Mouse (Mus musculus) MEL (cell line): ENCODE data around the gene Gm29609. TPM values are rescaled to one million over a fixed set of nuclear protein-coding genes. Genes with fewer than 3 reads are reported as not detected.

Experiments
- DNase-seq: peaks from one replicate; pipeline ENCODE4 v3.0.0; 2011; ENCODE audit warnings: low read depth, low spot score
- H3K27ac ChIP-seq: 2 replicates; pipeline ENCODE4 v1.5.1; 2012; ENCODE audit warnings: low read depth, mild to moderate bottlenecking, control low read depth, low read length, moderate library complexity; ENCODE audit not compliant: control insufficient read depth
- H3K27me3 ChIP-seq, 2 experiments: fragments of 150-350 bp in 1 of 2; sonication (generic) in 1 of 2; 2 replicates each; pipeline ENCODE4 v1.6.1; 2012; ENCODE audit warnings: low read length in 2 of 2, mild to moderate bottlenecking in 2 of 2, improper control_type of control experiment in 1 of 2, moderate library complexity in 1 of 2; ENCODE audit not compliant: insufficient read depth in 2 of 2, control insufficient read depth in 1 of 2
- H3K36me3 ChIP-seq, 2 experiments: 2 replicates each; pipeline ENCODE4 v1.6.1; 2012 to 2014; ENCODE audit warnings: low read length in 2 of 2, improper control_type of control experiment in 1 of 2, inconsistent platforms in 1 of 2, mild to moderate bottlenecking in 1 of 2; ENCODE audit not compliant: insufficient read depth in 2 of 2, control insufficient read depth in 1 of 2
- H3K4me1 ChIP-seq, 2 experiments: fragments of 150-350 bp in 1 of 2; sonication (generic) in 1 of 2; 2 replicates each; pipeline ENCODE4 v1.6.1; 2012; ENCODE audit warnings: low read length in 2 of 2, improper control_type of control experiment in 1 of 2, mild to moderate bottlenecking in 1 of 2; ENCODE audit not compliant: insufficient read depth in 2 of 2, control insufficient read depth in 1 of 2
- H3K4me3 ChIP-seq, 2 experiments: fragments of 150-350 bp in 1 of 2; sonication (generic) in 1 of 2; 2 replicates each; pipeline ENCODE4 v1.5.1; 2012; ENCODE audit warnings: low read depth in 2 of 2, low read length in 2 of 2, mild to moderate bottlenecking in 2 of 2, moderate library complexity in 2 of 2, control low read depth in 1 of 2, improper control_type of control experiment in 1 of 2; ENCODE audit not compliant: control insufficient read depth in 1 of 2, insufficient read depth in 1 of 2
- H3K79me2 ChIP-seq: 2 replicates; pipeline ENCODE4 v1.6.1; 2012; ENCODE audit warnings: mild to moderate bottlenecking, low read length, moderate library complexity; ENCODE audit not compliant: control insufficient read depth, poor library complexity, insufficient read depth
- H3K9ac ChIP-seq: 2 replicates; pipeline ENCODE4 v1.6.1; 2012; ENCODE audit warnings: low read depth, mild to moderate bottlenecking, control low read depth, low read length, moderate library complexity; ENCODE audit not compliant: control insufficient read depth, poor library complexity, severe bottlenecking
- H3K9me3 ChIP-seq: fragments of 150-350 bp; sonication (generic); replicated peaks from 2 replicates; pipeline ENCODE4 v1.6.1; 2012; ENCODE audit warnings: mild to moderate bottlenecking, low read length, improper control_type of control experiment, moderate library complexity; ENCODE audit not compliant: insufficient read depth
- BHLHE40 ChIP-seq: IDR thresholded peaks from 2 replicates; pipeline ENCODE4 v1.6.1; 2012; ENCODE audit warnings: low read depth, mild to moderate bottlenecking, inconsistent platforms, low read length, improper control_type of control experiment, borderline replicate concordance
- CHD1 ChIP-seq: IDR thresholded peaks from 2 replicates; pipeline ENCODE4 v1.6.1; 2012; ENCODE audit warnings: low read depth, mild to moderate bottlenecking, inconsistent platforms, low read length, improper control_type of control experiment
- CHD2 ChIP-seq: IDR thresholded peaks from 2 replicates; pipeline ENCODE4 v1.6.1; 2011; ENCODE audit warnings: low read length, improper control_type of control experiment
- EP300 ChIP-seq, 2 experiments: IDR thresholded peaks; 2 replicates each; pipeline ENCODE4 v1.6.1; 2011; ENCODE audit warnings: improper control_type of control experiment in 2 of 2, low read length in 2 of 2, low read depth in 1 of 2, mild to moderate bottlenecking in 1 of 2
- ETS1 ChIP-seq: IDR thresholded peaks from 2 replicates; pipeline ENCODE4 v1.6.1; 2012; ENCODE audit warnings: low read depth, mild to moderate bottlenecking, inconsistent platforms, low read length, improper control_type of control experiment, moderate library complexity
- HCFC1 ChIP-seq: IDR thresholded peaks from 2 replicates; pipeline ENCODE4 v1.6.1; 2012; ENCODE audit warnings: low read depth, mild to moderate bottlenecking, inconsistent platforms, low read length, improper control_type of control experiment, moderate library complexity
- JUND ChIP-seq: IDR thresholded peaks from 2 replicates; pipeline ENCODE4 v1.6.1; 2011; ENCODE audit warnings: low read depth, mild to moderate bottlenecking, improper control_type of control experiment, low read length
- MAX ChIP-seq: IDR thresholded peaks from 2 replicates; pipeline ENCODE4 v1.6.1; 2011; ENCODE audit warnings: low read length, improper control_type of control experiment
- MXI1 ChIP-seq: IDR thresholded peaks from 2 replicates; pipeline ENCODE4 v1.6.1; 2011; ENCODE audit warnings: mild to moderate bottlenecking, low read depth, low read length, improper control_type of control experiment
- MYB ChIP-seq: IDR thresholded peaks from 2 replicates; pipeline ENCODE4 v1.6.1; 2011; ENCODE audit warnings: mild to moderate bottlenecking, low read depth, low read length, improper control_type of control experiment
- MYC ChIP-seq: IDR thresholded peaks from 2 replicates; pipeline ENCODE4 v1.6.1; 2011; ENCODE audit warnings: low read depth, mild to moderate bottlenecking, low read length, improper control_type of control experiment, moderate library complexity
- POLR2A ChIP-seq, 2 experiments: IDR thresholded peaks; 2 replicates each; pipeline ENCODE4 v1.6.1; 2011 to 2012; ENCODE audit warnings: low read length in 2 of 2, mild to moderate bottlenecking in 2 of 2, control low read depth in 1 of 2, improper control_type of control experiment in 1 of 2, low read depth in 1 of 2, moderate library complexity in 1 of 2; ENCODE audit not compliant: control insufficient read depth in 1 of 2, insufficient read depth in 1 of 2, poor library complexity in 1 of 2
- POLR2AphosphoS2 ChIP-seq: IDR thresholded peaks from 2 replicates; pipeline ENCODE4 v1.6.1; 2011; ENCODE audit warnings: low read length, improper control_type of control experiment
- POLR2AphosphoS5 ChIP-seq: IDR thresholded peaks from 2 replicates; pipeline ENCODE4 v1.6.1; 2012; ENCODE audit warnings: low read depth, borderline replicate concordance, mild to moderate bottlenecking, inconsistent platforms, low read length, moderate library complexity, mixed read lengths
- RCOR1 ChIP-seq: IDR thresholded peaks from 2 replicates; pipeline ENCODE4 v1.6.1; 2012; ENCODE audit warnings: low read depth, mild to moderate bottlenecking, inconsistent platforms, low read length, improper control_type of control experiment
- SIN3A ChIP-seq: IDR thresholded peaks from 2 replicates; pipeline ENCODE4 v1.6.1; 2012; ENCODE audit warnings: low read length, improper control_type of control experiment, inconsistent platforms
- TBP ChIP-seq: IDR thresholded peaks from 2 replicates; pipeline ENCODE4 v1.8.0; 2011; ENCODE audit warnings: low read depth, low read length, improper control_type of control experiment
- UBTF ChIP-seq: IDR thresholded peaks from 2 replicates; pipeline ENCODE4 v1.6.1; 2012; ENCODE audit warnings: low read depth, mild to moderate bottlenecking, inconsistent platforms, low read length, improper control_type of control experiment, moderate library complexity, borderline replicate concordance; ENCODE audit not compliant: insufficient read depth
- USF2 ChIP-seq, 2 experiments: IDR thresholded peaks; 2 replicates each; pipeline ENCODE4 v1.6.1; 2011 to 2012; ENCODE audit warnings: improper control_type of control experiment in 2 of 2, low read length in 2 of 2, borderline replicate concordance in 1 of 2, inconsistent platforms in 1 of 2, low read depth in 1 of 2, mild to moderate bottlenecking in 1 of 2; ENCODE audit not compliant: insufficient read depth in 1 of 2
- ZC3H11A ChIP-seq: IDR thresholded peaks from 2 replicates; pipeline ENCODE4 v1.6.1; 2012; ENCODE audit warnings: low read depth, mild to moderate bottlenecking, inconsistent platforms, low read length, improper control_type of control experiment
- ZMIZ1 ChIP-seq: IDR thresholded peaks from 2 replicates; pipeline ENCODE4 v1.6.1; 2012; ENCODE audit warnings: low read depth, mild to moderate bottlenecking, inconsistent platforms, low read length, improper control_type of control experiment, moderate library complexity
- ZNF384 ChIP-seq: IDR thresholded peaks from 2 replicates; pipeline ENCODE4 v1.6.1; 2012; ENCODE audit warnings: low read depth, mild to moderate bottlenecking, inconsistent platforms, low read length, improper control_type of control experiment
- polyA plus RNA-seq, 2 experiments: library from polyadenylated mRNA; stranded (reverse) in 1 of 2; unstranded in 1 of 2; fragments of >175 nt in 1 of 2; fragments of >200 nt in 1 of 2; gene quantifications; 2 replicates each; pipeline versions ENCODE4 v1.2.1 to v1.2.4; 2012; ENCODE audit warnings: low replicate concordance in 2 of 2, low read depth in 1 of 2; ENCODE audit not compliant: insufficient read length in 2 of 2, insufficient read depth in 1 of 2, missing spikeins in 1 of 2
- total RNA-seq: library from RNA; depleted of rRNA; stranded (reverse); fragments of 300-350 nt; gene quantifications from 2 replicates; pipeline ENCODE4 v1.2.3, GENCODE M21; 2012

Gm29609 gene
- total and polyA plus RNA-seq, 3 experiments: 5.0 to 6.4 TPM; not detected in 1

- Histone ChIP-seq H3K79me2 (no peaks in the 10 kb centered on the region), H3K36me3 (peaks cover 48 to 60% of the 10 kb centered on the region in 2 experiments), H3K27ac (peak overlapping the region; percentile 38; the same call in 1 of the 2 replicates), H3K9me3 (no peaks in the 10 kb centered on the region), H3K9ac (no peak overlapping the region), H3K4me1 (peaks cover 20 to 22% of the 10 kb centered on the region in 2 experiments), H3K27me3 (no peaks in the 10 kb centered on the region), H3K4me3 (no peak overlapping the region)
- DNase-seq: peak; percentile 82
- no peak for TF ChIP-seq ZMIZ1
- no peak for TF ChIP-seq HCFC1
- no peak for TF ChIP-seq MAX
- TF ChIP-seq JUND: no peak
- no peak for TF ChIP-seq ZNF384
- peak; percentile 58 for TF ChIP-seq MYC
- no peak for TF ChIP-seq POLR2A (IDR thresholded peaks at IDR 0.05; ENCODE audit: control insufficient read depth in 1 of 2, insufficient read depth in 1 of 2, low read depth in 1 of 2, low read length in 2 of 2, poor library complexity in 1 of 2)
- no peak for TF ChIP-seq ZC3H11A
- TF ChIP-seq ETS1: 0 out of 2 replicates have a peak, but pooled peaks have one; percentile 17
- TF ChIP-seq UBTF: no peak
- TF ChIP-seq RCOR1: no peak
- no peak for TF ChIP-seq MXI1
- TF ChIP-seq SIN3A: peak; percentile 35; the same call in 1 of the 2 replicates
- TF ChIP-seq POLR2AphosphoS2: no peak
- no peak for TF ChIP-seq TBP
- TF ChIP-seq CHD2: no peak
- no peak for TF ChIP-seq USF2 (IDR thresholded peaks at IDR 0.05; ENCODE audit: borderline replicate concordance in 1 of 2, insufficient read depth in 1 of 2, low read depth in 1 of 2, low read length in 2 of 2)
- no peak for TF ChIP-seq BHLHE40
- no peak for TF ChIP-seq POLR2AphosphoS5
- no peak for TF ChIP-seq CHD1
- no peak for TF ChIP-seq MYB
- 0 out of 4 replicates have a peak, but pooled peaks of 1 of the 2 experiments have one; percentile 15 for TF ChIP-seq EP300 (IDR thresholded peaks at IDR 0.05; ENCODE audit: low read depth in 1 of 2, low read length in 2 of 2)
Observed at GRCm38 (mm10) chr5:31162462-31162861, 17.2 kb downstream of the Gm29609 start.
